Mouse (Mus musculus) kidney, postnatal 0 days (tissue): Measurements from ENCODE around the gene 1700024P04Rik. TPM values are rescaled to one million over a fixed set of nuclear protein-coding genes. Genes with fewer than 3 reads are reported as not detected.
A peak's percentile ranks its signal among the peaks of the same experiment; 100 is the strongest.

Experiments
- ATAC-seq: fragments of 200-750 bp; cut with Nextera tagmentation; replicated peaks from 2 replicates; pipeline ENCODE4 v1.8.0; 2017; ENCODE audit warnings: low read depth, moderate number of reproducible peaks, moderate TSS enrichment, moderate library complexity; ENCODE audit not compliant: low FRiP score
- DNase-seq: peaks from one replicate; pipeline ENCODE4 v3.0.0-alpha.2; 2016; ENCODE audit warnings: low spot score
- H3K27ac ChIP-seq: fragments of 300-500 bp; sonication (generic); 2 replicates; pipeline ENCODE4 v1.5.1; 2014; ENCODE audit warnings: mild to moderate bottlenecking
- H3K27me3 ChIP-seq: fragments of 300-500 bp; sonication (generic); 2 replicates; pipeline ENCODE4 v1.6.1; 2014; ENCODE audit warnings: low read length, mixed read lengths; ENCODE audit not compliant: insufficient read depth
- H3K36me3 ChIP-seq: fragments of 300-500 bp; sonication (generic); 2 replicates; pipeline ENCODE4 v1.6.1; 2014; ENCODE audit warnings: low read length, mixed read lengths; ENCODE audit not compliant: insufficient read depth
- H3K4me1 ChIP-seq: fragments of 300-500 bp; sonication (generic); replicated peaks from 2 replicates; pipeline ENCODE4 v1.6.1; 2014; ENCODE audit warnings: antibody characterized with exemption, low read length, mixed read lengths; ENCODE audit not compliant: insufficient read depth
- H3K4me2 ChIP-seq: fragments of 300-500 bp; sonication (generic); 2 replicates; pipeline ENCODE4 v1.6.1; 2014; ENCODE audit warnings: mild to moderate bottlenecking, low read length, moderate library complexity, mixed read lengths
- H3K4me3 ChIP-seq: fragments of 300-500 bp; sonication (generic); replicated peaks from 2 replicates; pipeline ENCODE4 v1.5.1; 2014; ENCODE audit warnings: low read depth, low read length
- H3K9ac ChIP-seq: fragments of 300-500 bp; sonication (generic); 2 replicates; pipeline ENCODE4 v1.6.1; 2014; ENCODE audit warnings: low read depth, low read length
- H3K9me3 ChIP-seq: fragments of 300-500 bp; sonication (generic); replicated peaks from 2 replicates; pipeline ENCODE4 v1.6.1; 2016; ENCODE audit warnings: low read length, inconsistent platforms, mixed read lengths
- CTCF ChIP-seq: IDR thresholded peaks from 2 replicates; pipeline ENCODE4 v1.5.1; 2016; ENCODE audit warnings: antibody characterized with exemption, low read depth, mild to moderate bottlenecking, moderate library complexity
- WGBS: fragments of 180-500 bp; shearing (Covaris S2); extraction: QIAGEN DNeasy Blood & Tissue Kit; methylation state at CpG from one replicate; pipeline ENCODE4 v1.1.7; 2014; 5-methylcytosine and 5-hydroxymethylcytosine counted together
- polyA plus RNA-seq: library from polyadenylated mRNA; unstranded; fragments of >200 nt; fragmentation: Nextera tagmentation; extraction: Ambion mirVana; gene quantifications from 2 replicates; pipeline ENCODE4 v1.2.1, GENCODE M21; 2015

The 1700024P04Rik gene
- polyA plus RNA-seq, result not detected in 2 replicates

GRCm38 (mm10) chr13:98984465-98984864 is at the start of gene 1700024P04Rik:
Gene 1700024P04Rik, minus strand, starts transcription at chr13:98984565.
- H3K9ac ChIP-seq, result no peak within 1 kb of the TSS
- no peak within 1 kb of the TSS for H3K4me3 ChIP-seq
- 71% methylated on average over 2 of the region's 2 CpGs for WGBS
- H3K9me3 ChIP-seq, result no peaks in the 10 kb centered on the region
- H3K36me3 ChIP-seq, result no peaks in the 10 kb centered on the region
- TF ChIP-seq CTCF, result no peak
- ATAC-seq, result no peak
- no peak for DNase-seq
- no peaks in the 10 kb centered on the region for H3K4me1 ChIP-seq
- no peak within 1 kb of the TSS for H3K4me2 ChIP-seq
- H3K27ac ChIP-seq, result no peak within 1 kb of the TSS
- H3K27me3 ChIP-seq, result no peaks in the 10 kb centered on the region

DNA sequence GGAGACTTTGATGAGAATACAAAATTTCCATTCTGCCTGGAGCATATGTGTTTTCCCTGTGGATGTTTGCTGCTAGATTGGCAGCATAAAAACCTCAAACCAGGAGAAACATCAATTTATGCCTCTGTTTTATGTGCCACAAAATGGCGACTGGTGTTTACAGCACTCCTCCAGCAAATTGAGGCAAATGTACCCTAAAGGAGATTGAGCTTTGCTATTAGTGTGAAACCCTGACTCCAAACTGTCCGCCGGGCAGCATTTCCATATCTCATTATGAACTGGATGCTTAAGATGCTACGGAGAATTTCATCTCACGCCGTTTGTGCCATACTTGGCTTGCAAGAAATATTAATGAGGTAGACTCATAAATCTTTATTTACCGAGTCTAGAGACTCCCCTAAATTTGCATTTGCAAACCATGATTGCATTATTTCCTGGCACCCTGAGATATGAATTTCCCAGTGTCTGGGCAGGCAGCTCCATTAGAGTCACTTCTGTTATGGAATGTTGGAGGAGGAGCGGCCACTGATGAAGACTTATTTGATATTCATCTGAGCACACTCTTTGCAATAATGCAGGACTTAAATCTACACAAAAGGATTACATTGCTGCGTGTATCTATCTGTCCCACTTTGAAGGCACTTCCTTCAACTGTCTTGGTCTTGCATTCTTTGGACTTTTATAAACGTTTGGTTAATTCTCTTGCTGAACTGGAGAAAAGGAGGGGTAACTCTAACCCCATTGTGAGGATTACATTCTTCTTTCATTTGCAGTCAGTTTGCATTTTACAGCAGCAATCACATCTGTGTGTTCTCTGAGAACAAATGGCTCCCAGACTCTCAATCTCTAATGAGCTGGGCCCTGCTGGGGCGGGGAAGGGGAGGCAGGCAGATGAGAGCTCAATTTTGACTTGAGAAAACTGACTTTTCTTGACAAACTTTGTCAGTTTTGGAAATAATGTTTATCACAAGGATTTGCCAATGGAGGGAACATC is 47.2 kb upstream of the 1700024P04Rik start:
- Histone ChIP-seq H3K27ac (no peak overlapping the region), H3K9ac (no peak overlapping the region), H3K4me1 (0 out of 2 replicates have a peak, but pooled peaks cover 10% of the 10 kb centered on the region), H3K4me3 (no peak overlapping the region), H3K27me3 (no peaks in the 10 kb centered on the region), H3K36me3 (no peaks in the 10 kb centered on the region), H3K9me3 (no peaks in the 10 kb centered on the region), H3K4me2 (no peak overlapping the region)
- ATAC-seq (no peak), DNase-seq (no peak)
- WGBS, result 59% methylated on average over 11 of the region's 11 CpGs
- no peak for TF ChIP-seq CTCF

DNA sequence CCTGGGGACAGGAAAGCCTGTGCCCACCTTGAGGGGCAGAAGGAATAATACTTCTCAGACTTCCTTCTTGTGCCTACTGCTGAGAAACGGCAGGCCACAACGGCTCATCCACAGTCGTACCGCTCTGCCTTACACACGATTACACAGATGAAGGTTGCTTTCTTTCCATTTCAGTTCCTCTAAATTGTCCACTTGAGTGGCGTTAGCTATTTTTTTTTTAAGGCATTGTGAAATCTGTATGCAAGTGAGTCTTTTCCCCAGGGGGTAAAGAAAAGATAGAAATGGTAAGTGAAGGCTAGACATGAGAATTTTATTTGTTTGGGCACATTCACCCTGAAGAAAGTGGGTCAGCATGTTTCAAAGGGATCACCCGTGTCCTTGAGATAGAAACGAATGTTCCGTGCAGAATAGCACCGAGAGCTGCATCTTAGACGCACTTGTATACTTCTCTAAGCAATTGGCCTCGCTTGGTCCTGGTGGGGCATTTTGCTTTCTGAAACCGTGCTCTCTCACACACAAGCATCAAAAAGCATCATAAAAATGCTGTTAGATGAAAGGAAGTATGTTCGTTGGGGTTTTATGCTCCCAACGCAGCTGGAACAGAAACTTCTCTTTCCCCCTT is 46.3 kb upstream of the 1700024P04Rik start:
- 65% methylated on average over 15 of the region's 15 CpGs for WGBS
- no peaks in the 10 kb centered on the region for H3K27me3 ChIP-seq
- DNase-seq, result no peak
- no peaks in the 10 kb centered on the region for H3K9me3 ChIP-seq
- TF ChIP-seq CTCF, result no peak
- no peak overlapping the region for H3K4me2 ChIP-seq
- no peak for ATAC-seq
- 0 out of 2 replicates have a peak, but pooled peaks cover 10% of the 10 kb centered on the region for H3K4me1 ChIP-seq
- H3K9ac ChIP-seq, result no peak overlapping the region
- H3K27ac ChIP-seq, result no peak overlapping the region
- no peaks in the 10 kb centered on the region for H3K36me3 ChIP-seq
- H3K4me3 ChIP-seq, result no peak overlapping the region

DNA sequence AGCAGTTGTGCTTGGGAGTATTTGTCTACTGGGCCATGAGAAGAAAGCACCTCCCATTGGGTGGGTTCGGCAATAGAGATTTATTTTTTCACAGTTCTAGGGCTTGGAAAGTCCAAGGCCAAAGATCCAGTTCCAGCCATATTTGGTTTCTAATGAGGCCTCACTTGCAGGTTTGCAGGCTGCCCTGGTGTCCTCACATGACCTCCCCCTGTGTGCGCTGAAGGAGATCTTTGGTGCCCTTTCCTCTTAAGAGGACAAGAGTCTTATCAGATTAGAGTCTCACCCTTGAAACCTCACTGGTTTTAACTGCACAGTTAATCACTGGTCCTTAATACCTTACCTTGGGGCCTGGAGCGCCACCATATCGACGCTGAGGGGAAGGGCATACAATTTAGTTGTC is 40.9 kb upstream of the 1700024P04Rik start:
- H3K27me3 ChIP-seq, result no peaks in the 10 kb centered on the region
- H3K27ac ChIP-seq, result no peak overlapping the region
- WGBS, result 43% methylated on average over 5 of the region's 5 CpGs
- peak; percentile 63; the same call in 1 of the 2 replicates for ATAC-seq
- H3K9ac ChIP-seq, result no peak overlapping the region
- no peaks in the 10 kb centered on the region for H3K36me3 ChIP-seq
- DNase-seq, result peak; percentile 72
- H3K9me3 ChIP-seq, result no peaks in the 10 kb centered on the region
- H3K4me2 ChIP-seq, result no peak overlapping the region
- 0 out of 2 replicates have a peak, but pooled peaks cover 10% of the 10 kb centered on the region for H3K4me1 ChIP-seq
- H3K4me3 ChIP-seq, result no peak overlapping the region
- no peak for TF ChIP-seq CTCF

- Histone ChIP-seq H3K9me3 (no peaks in the 10 kb centered on the region), H3K36me3 (no peaks in the 10 kb centered on the region), H3K27me3 (no peaks in the 10 kb centered on the region), H3K27ac (no peak overlapping the region), H3K9ac (no peak overlapping the region), H3K4me2 (no peak overlapping the region), H3K4me1 (no peaks in the 10 kb centered on the region), H3K4me3 (no peak overlapping the region)
- DNase-seq, result no peak
- WGBS, result 79% methylated on average over 7 of the region's 7 CpGs
- ATAC-seq, result no peak
- no peak for TF ChIP-seq CTCF
Measured at GRCm38 (mm10) chr13:99022036-99022435, 37.7 kb upstream of the 1700024P04Rik start.

GRCm38 (mm10) chr13:99021181-99021580 is 36.8 kb upstream of the 1700024P04Rik start:
- H3K36me3 ChIP-seq, result no peaks in the 10 kb centered on the region
- 69% methylated on average over 6 of the region's 6 CpGs for WGBS
- H3K27me3 ChIP-seq, result no peaks in the 10 kb centered on the region
- H3K4me1 ChIP-seq, result no peaks in the 10 kb centered on the region
- H3K9me3 ChIP-seq, result no peaks in the 10 kb centered on the region
- ATAC-seq, result no peak
- H3K9ac ChIP-seq, result no peak overlapping the region
- no peak overlapping the region for H3K4me2 ChIP-seq
- no peak overlapping the region for H3K4me3 ChIP-seq
- no peak overlapping the region for H3K27ac ChIP-seq
- no peak for TF ChIP-seq CTCF
- DNase-seq, result no peak
